Comparison of ENCODE assay signal across 15 mouse cellular contexts in genomic region chr12:3738741-3739529, GRCm38 (mm10).
DNase-seq lines count a peak whose midpoint lies in the region; ATAC-seq and TF ChIP-seq lines count a peak whose summit lies in the region.
"Had no signal": no experiment of that assay in that cellular context is flagged by ENCODE, and none has a peak within 500 bp of the region (broad histone marks: within the 10 kb centered on the region; RNA-seq: fewer than 3 reads in every experiment).

No protein-coding gene starts in this region.

- in situ Hi-C loops in ES-E14 (cut with MboI; ENCODE audit: low sequenced_read_pairs in 2 of 2, unreplicated experiment in 2 of 2), result no loop called here

- H3K36me3 ChIP-seq in forebrain, postnatal 0 days (ENCODE audit: insufficient read depth), result no peaks in the 10 kb centered on the region
- H3K36me3 ChIP-seq in forebrain, embryonic 11.5 days (ENCODE audit: control insufficient read depth, insufficient read depth, low read length), result no peaks in the 10 kb centered on the region
- H3K36me3 ChIP-seq in ES-E14 (ENCODE audit: control insufficient read depth, insufficient read depth, low read length, poor library complexity, severe bottlenecking), result no peaks in the 10 kb centered on the region; the same call in 1 of the 2 replicates
- H3K36me3 ChIP-seq: forebrain, embryonic 15.5 days; kidney, embryonic 15.5 days; lung, embryonic 15.5 days; neural tube, embryonic 13.5 days had no signal

- no peak overlapping the region for H3K4me3 ChIP-seq in forebrain, postnatal 0 days (ENCODE audit: low read depth, low read length)
- H3K4me3 ChIP-seq in forebrain, embryonic 11.5 days (ENCODE audit: low read depth, low read length), result no peak overlapping the region
- no peak overlapping the region for H3K4me3 ChIP-seq in ES-E14 (ENCODE audit: insufficient read depth in 1 of 2, low read depth in 1 of 2, low read length in 2 of 2, poor library complexity in 1 of 2, severe bottlenecking in 1 of 2)
- H3K4me3 ChIP-seq: forebrain, embryonic 15.5 days; kidney, embryonic 15.5 days; limb, embryonic 13.5 days; lung, embryonic 15.5 days; neural tube, embryonic 13.5 days had no signal

- ATAC-seq in forebrain, postnatal 0 days, result peak; percentile 74
- no peak for ATAC-seq in forebrain, embryonic 11.5 days (replicated peaks; ENCODE audit: low FRiP score)
- peak; percentile 30; the same call in 1 of the 2 replicates for ATAC-seq in granulocyte monocyte progenitor cell, adult 5-6 weeks (replicated peaks; ENCODE audit: poor library complexity, severe bottlenecking)
- ATAC-seq: forebrain, embryonic 15.5 days had no signal

- 33% methylated on average over 7 of the region's 7 CpGs for WGBS in forebrain, postnatal 0 days
- 66% methylated on average over 7 of the region's 7 CpGs for WGBS in forebrain, embryonic 11.5 days

- no peak overlapping the region for H3K27ac ChIP-seq in forebrain, postnatal 0 days (ENCODE audit: low read depth, low read length)
- no peak overlapping the region for H3K27ac ChIP-seq in forebrain, embryonic 11.5 days (ENCODE audit: low read depth, low read length)
- H3K27ac ChIP-seq in ES-E14 (ENCODE audit: insufficient read depth, low read depth, low read length, poor library complexity, severe bottlenecking), result no peak overlapping the region
- H3K27ac ChIP-seq: forebrain, embryonic 15.5 days; kidney, embryonic 15.5 days; limb, embryonic 13.5 days; lung, embryonic 15.5 days; neural tube, embryonic 13.5 days had no signal

- H3K9ac ChIP-seq in forebrain, postnatal 0 days, result no peak overlapping the region
- no peak overlapping the region for H3K9ac ChIP-seq in forebrain, embryonic 11.5 days (ENCODE audit: low read length)
- H3K9ac ChIP-seq in ES-E14 (ENCODE audit: insufficient read depth, low read depth, low read length, poor library complexity, severe bottlenecking), result no peak overlapping the region
- H3K9ac ChIP-seq: forebrain, embryonic 15.5 days; kidney, embryonic 15.5 days; limb, embryonic 13.5 days; lung, embryonic 15.5 days; neural tube, embryonic 13.5 days had no signal

- no peak overlapping the region for H3K4me2 ChIP-seq in forebrain, postnatal 0 days (ENCODE audit: low read depth)
- no peak overlapping the region for H3K4me2 ChIP-seq in forebrain, embryonic 11.5 days (ENCODE audit: low read depth, low read length, severe bottlenecking)
- H3K4me2 ChIP-seq: forebrain, embryonic 15.5 days; kidney, embryonic 15.5 days; limb, embryonic 13.5 days; lung, embryonic 15.5 days; neural tube, embryonic 13.5 days had no signal

- no peak for TF ChIP-seq CTCF in forebrain, postnatal 0 days (IDR thresholded peaks at IDR 0.05; ENCODE audit: low read depth)

- H3K27me3 ChIP-seq in forebrain, postnatal 0 days (ENCODE audit: insufficient read depth, low read length), result no peaks in the 10 kb centered on the region
- H3K27me3 ChIP-seq in forebrain, embryonic 11.5 days (ENCODE audit: control insufficient read depth, insufficient read depth, low read length), result no peaks in the 10 kb centered on the region
- H3K27me3 ChIP-seq: forebrain, embryonic 15.5 days; kidney, embryonic 15.5 days; limb, embryonic 13.5 days; lung, embryonic 15.5 days; neural tube, embryonic 13.5 days had no signal

- DNase-seq in forebrain, postnatal 0 days, result no peak
- no peak for DNase-seq in forebrain, embryonic 11.5 days (ENCODE audit: low spot score)
- DNase-seq in lung, postnatal 25 days (ENCODE audit: low spot score), result peak; percentile 17
- no peak for DNase-seq in lung, postnatal 14 days
- DNase-seq in ES-E14 (ENCODE audit: low read depth, low spot score), result peak; percentile 40
- DNase-seq in urinary bladder, postnatal 4 days (ENCODE audit: low spot score in 2 of 2), result no peak
- DNase-seq in spleen, postnatal 4 days (ENCODE audit: low spot score in 2 of 2), result no peak
- DNase-seq: cerebellum, postnatal 25 days; heart, postnatal 4 days had no signal

- H3K4me1 ChIP-seq in forebrain, postnatal 0 days (ENCODE audit: insufficient read depth), result no peaks in the 10 kb centered on the region
- no peaks in the 10 kb centered on the region for H3K4me1 ChIP-seq in forebrain, embryonic 11.5 days (replicated peaks; ENCODE audit: control insufficient read depth, insufficient read depth, low read length)
- peaks cover 3 to 8% of the 10 kb centered on the region in 2 experiments; a peak in 3 of 4 replicates for H3K4me1 ChIP-seq in ES-E14 (ENCODE audit: control insufficient read depth in 2 of 2, insufficient read depth in 2 of 2, low read length in 2 of 2, poor library complexity in 1 of 2)
- H3K4me1 ChIP-seq: forebrain, embryonic 15.5 days; limb, embryonic 13.5 days; lung, embryonic 15.5 days had no signal

- H3K9me3 ChIP-seq in forebrain, postnatal 0 days (ENCODE audit: low read length), result no peaks in the 10 kb centered on the region
- H3K9me3 ChIP-seq in forebrain, embryonic 11.5 days (ENCODE audit: control insufficient read depth, low read length), result no peaks in the 10 kb centered on the region
- no peaks in the 10 kb centered on the region for H3K9me3 ChIP-seq in ES-E14 (ENCODE audit: control insufficient read depth, insufficient read depth, low read depth, low read length)
- H3K9me3 ChIP-seq: forebrain, embryonic 15.5 days; kidney, embryonic 15.5 days; limb, embryonic 13.5 days; lung, embryonic 15.5 days; neural tube, embryonic 13.5 days had no signal

TF ChIP-seq in ES-E14, 5 proteins besides CTCF, POLR2A, EP300 and RAD21:
- TF ChIP-seq ZC3H11A (IDR thresholded peaks at IDR 0.05; ENCODE audit: borderline replicate concordance, low read depth, low read length) (no peak), CHD2 (IDR thresholded peaks at IDR 0.05; ENCODE audit: low read depth, low read length) (no peak), MAFK (IDR thresholded peaks at IDR 0.05; ENCODE audit: insufficient read depth, low read depth, low read length) (no peak), HCFC1 (IDR thresholded peaks at IDR 0.05; ENCODE audit: borderline replicate concordance, insufficient read depth, low read length) (no peak), ZNF384 (IDR thresholded peaks at IDR 0.05; ENCODE audit: low read depth, low read length) (no peak)

Comparison
In these comparisons a context has a peak if more than half of its experiments do, and no peak if none do; other contexts are left out.
1. DNase-seq: peak in lung, postnatal 25 days (single experiment) and ES-E14 (single experiment); none in forebrain, postnatal 0 days (single experiment), forebrain, embryonic 11.5 days (single experiment), lung, postnatal 14 days (single experiment), urinary bladder, postnatal 4 days (0 of 2) and spleen, postnatal 4 days (0 of 2).